Mouse (Mus musculus): ENCODE data around the gene Lpin2. TPM values are rescaled to one million over a fixed set of nuclear protein-coding genes. Genes with fewer than 3 reads are reported as not detected.

Lpin2 gene
- 51.3 TPM for polyA plus RNA-seq (2015; fragmentation: Illumina TruSeq; extraction: RNeasy Lipid Tissue Mini Kit (QIAGEN cat#74804); ENCODE audit: insufficient read depth, low replicate concordance)

GRCm38 (mm10) chr17:71182211-71182721, at the start of gene Lpin2:
Lpin2 (plus strand) TSS chr17:71182560.

Other genes starting within 250 kb of the Lpin2 start
- gene Myom1, start 179.9 kb upstream of the Lpin2 start, polyA plus RNA-seq (2015; fragmentation: Illumina TruSeq; extraction: RNeasy Lipid Tissue Mini Kit (QIAGEN cat#74804); ENCODE audit: insufficient read depth, low replicate concordance): 8.5 TPM
- 261 TPM for gene Myl12a, start 179.7 kb upstream of the Lpin2 start, polyA plus RNA-seq (2015; fragmentation: Illumina TruSeq; extraction: RNeasy Lipid Tissue Mini Kit (QIAGEN cat#74804); ENCODE audit: insufficient read depth, low replicate concordance)
- gene Emilin2, start 129.4 kb downstream of the Lpin2 start, polyA plus RNA-seq (2015; fragmentation: Illumina TruSeq; extraction: RNeasy Lipid Tissue Mini Kit (QIAGEN cat#74804); ENCODE audit: insufficient read depth, low replicate concordance): 14.5 TPM